Mouse (Mus musculus) thymus, adult 2 months (tissue): ENCODE measurements around the gene Nacc2.

Experiments
- CTCF ChIP-seq: fragments of 200-500 bp; IDR thresholded peaks from 2 replicates; pipeline ENCODE4 v1.5.1; 2012; ENCODE audit warnings: mild to moderate bottlenecking, control low read depth, low read length, moderate library complexity, borderline replicate concordance; ENCODE audit not compliant: control insufficient read depth, poor library complexity, insufficient read depth; ENCODE audit errors: extremely low read depth
- POLR2A ChIP-seq: fragments of 200-500 bp; IDR thresholded peaks from 2 replicates; pipeline ENCODE4 v1.6.1; 2012; ENCODE audit warnings: mild to moderate bottlenecking, low read length, control low read depth, moderate library complexity; ENCODE audit not compliant: control insufficient read depth, poor library complexity, insufficient read depth; ENCODE audit errors: extremely low read depth

- TF ChIP-seq CTCF (no peak), POLR2A (no peak)
These were observed 8.3 kb upstream of the Nacc2 start for GRCm38 (mm10) chr2:26131327-26131726.
